24 mouse cellular contexts compared by ENCODE assay signal in genomic region chr12:85393526-85393925, GRCm38 (mm10). TPM values are rescaled to one million over a fixed set of nuclear protein-coding genes. Genes with fewer than 3 reads are reported as not detected.
DNase-seq lines count a peak whose midpoint lies in the region; ATAC-seq and TF ChIP-seq lines count a peak whose summit lies in the region.
"Had no signal": no experiment of that assay in that cellular context is flagged by ENCODE, and none has a peak within 500 bp of the region (broad histone marks: within the 10 kb centered on the region; RNA-seq: fewer than 3 reads in every experiment).

No protein-coding gene starts in this region.

- WGBS in heart, embryonic 10.5 days = 36% methylated on average over 5 of the region's 5 CpGs
- 47% methylated on average over 5 of the region's 5 CpGs for WGBS in heart, embryonic 12.5 days
- 66% methylated on average over 5 of the region's 5 CpGs for WGBS in liver, embryonic 16.5 days (ENCODE audit: insufficient replicate concordance)
- 57% methylated on average over 5 of the region's 5 CpGs for WGBS in liver, embryonic 12.5 days (ENCODE audit: insufficient replicate concordance)
- 50% methylated on average over 5 of the region's 5 CpGs for WGBS in bone marrow, adult 2 months
- WGBS in macrophage (ENCODE audit: missing documents) = 27% methylated on average over 4 of the region's 5 CpGs
- WGBS in cerebellum, adult 2 months = 88% methylated on average over 5 of the region's 5 CpGs

- DNase-seq in heart, embryonic 10.5 days (ENCODE audit: low spot score) = no peak
- no peak for DNase-seq in cerebellum, adult 2 months
- DNase-seq: B cell, adult 2 months; cerebellum, adult 9-10 months; gastrocnemius, postnatal 14 days; kidney, adult 9 months; kidney, postnatal 14 days; liver, embryonic 13.5 days; right cerebral cortex, postnatal 14 days; spleen, adult 18-20 months had no signal

- no peaks in the 10 kb centered on the region for H3K36me3 ChIP-seq in heart, embryonic 10.5 days
- no peaks in the 10 kb centered on the region for H3K36me3 ChIP-seq in heart, embryonic 12.5 days
- no peaks in the 10 kb centered on the region for H3K36me3 ChIP-seq in liver, embryonic 16.5 days (ENCODE audit: control insufficient read depth, insufficient read depth)
- no peaks in the 10 kb centered on the region for H3K36me3 ChIP-seq in liver, embryonic 12.5 days
- no peaks in the 10 kb centered on the region for H3K36me3 ChIP-seq in macrophage (ENCODE audit: inconsistent target)
- H3K36me3 ChIP-seq: embryonic facial prominence, embryonic 10.5 days; forebrain, embryonic 15.5 days; G1E; liver, embryonic 13.5 days; midbrain, embryonic 13.5 days; neural tube, embryonic 12.5 days had no signal

- TF ChIP-seq CTCF in bone marrow, adult 2 months (IDR thresholded peaks at IDR 0.05; ENCODE audit: control insufficient read depth, insufficient read depth, low read length) = no peak
- TF ChIP-seq CTCF in cerebellum, adult 2 months (IDR thresholded peaks at IDR 0.05; ENCODE audit: borderline replicate concordance, insufficient read depth, low read depth, low read length) = no peak

- no peaks in the 10 kb centered on the region for H3K9me3 ChIP-seq in heart, embryonic 10.5 days
- H3K9me3 ChIP-seq in heart, embryonic 12.5 days (replicated peaks) = no peaks in the 10 kb centered on the region
- H3K9me3 ChIP-seq in liver, embryonic 16.5 days (replicated peaks; ENCODE audit: control insufficient read depth, low read length) = no peaks in the 10 kb centered on the region
- H3K9me3 ChIP-seq in liver, embryonic 12.5 days (replicated peaks) = no peaks in the 10 kb centered on the region
- H3K9me3 ChIP-seq: embryonic facial prominence, embryonic 10.5 days; forebrain, embryonic 15.5 days; G1E; liver, embryonic 13.5 days; midbrain, embryonic 13.5 days; neural tube, embryonic 12.5 days had no signal

- H3K4me3 ChIP-seq in heart, embryonic 10.5 days = no peak overlapping the region
- H3K4me3 ChIP-seq in heart, embryonic 12.5 days = no peak overlapping the region
- no peak overlapping the region for H3K4me3 ChIP-seq in liver, embryonic 16.5 days (ENCODE audit: low read depth, low read length)
- no peak overlapping the region for H3K4me3 ChIP-seq in liver, embryonic 12.5 days
- peak overlapping the region; percentile 55 for H3K4me3 ChIP-seq in bone marrow, adult 2 months (replicated peaks; ENCODE audit: control insufficient read depth, low read depth, low read length)
- H3K4me3 ChIP-seq in macrophage (ENCODE audit: inconsistent target) = no peak overlapping the region
- no peak overlapping the region for H3K4me3 ChIP-seq in cerebellum, adult 2 months (replicated peaks; ENCODE audit: insufficient read depth, low read depth, low read length)
- H3K4me3 ChIP-seq: embryonic facial prominence, embryonic 10.5 days; forebrain, embryonic 15.5 days; layer of hippocampus, adult 2 months; liver, embryonic 13.5 days; midbrain, embryonic 13.5 days; neural tube, embryonic 12.5 days had no signal

- H3K4me1 ChIP-seq in heart, embryonic 10.5 days = peaks cover 57% of the 10 kb centered on the region
- H3K4me1 ChIP-seq in heart, embryonic 12.5 days (replicated peaks) = peaks cover 52% of the 10 kb centered on the region
- peaks cover 17% of the 10 kb centered on the region for H3K4me1 ChIP-seq in liver, embryonic 16.5 days (ENCODE audit: control insufficient read depth, low read depth, low read length)
- H3K4me1 ChIP-seq in liver, embryonic 12.5 days = peaks cover 18% of the 10 kb centered on the region
- peaks cover 9% of the 10 kb centered on the region; the same call in 1 of the 2 replicates for H3K4me1 ChIP-seq in bone marrow, adult 2 months (ENCODE audit: control insufficient read depth, insufficient read depth, low read length)
- H3K4me1 ChIP-seq in cerebellum, adult 2 months (ENCODE audit: control insufficient read depth, insufficient read depth, low read length) = no peaks in the 10 kb centered on the region
- H3K4me1 ChIP-seq: forebrain, embryonic 15.5 days; midbrain, embryonic 13.5 days; neural tube, embryonic 12.5 days had no signal

- no peaks in the 10 kb centered on the region for H3K27me3 ChIP-seq in heart, embryonic 10.5 days (ENCODE audit: insufficient read depth, poor library complexity, severe bottlenecking)
- no peaks in the 10 kb centered on the region for H3K27me3 ChIP-seq in heart, embryonic 12.5 days (replicated peaks)
- no peaks in the 10 kb centered on the region; the same call in 1 of the 2 replicates for H3K27me3 ChIP-seq in liver, embryonic 16.5 days (ENCODE audit: control insufficient read depth, insufficient read depth, low read depth, low read length)
- H3K27me3 ChIP-seq in liver, embryonic 12.5 days (replicated peaks) = peaks cover 25% of the 10 kb centered on the region
- H3K27me3 ChIP-seq in cerebellum, adult 2 months (ENCODE audit: control insufficient read depth, insufficient read depth, low read length) = no peaks in the 10 kb centered on the region
- H3K27me3 ChIP-seq: forebrain, embryonic 15.5 days; midbrain, embryonic 13.5 days; neural tube, embryonic 12.5 days; Patski had no signal

- ATAC-seq in heart, embryonic 12.5 days (ENCODE audit: insufficient number of reproducible peaks, low FRiP score) = no peak
- ATAC-seq in liver, embryonic 16.5 days (ENCODE audit: low read depth) = no peak
- no peak for ATAC-seq in liver, embryonic 12.5 days
- ATAC-seq: forebrain, embryonic 15.5 days; hindbrain, postnatal 0 days; intestine, embryonic 16.5 days; midbrain, embryonic 13.5 days; Patski had no signal

- peak overlapping the region; percentile 56; the same call in 1 of the 2 replicates for H3K27ac ChIP-seq in heart, embryonic 10.5 days
- H3K27ac ChIP-seq in heart, embryonic 12.5 days (ENCODE audit: poor library complexity, severe bottlenecking) = no peak overlapping the region
- H3K27ac ChIP-seq in liver, embryonic 16.5 days (ENCODE audit: low read length) = peak overlapping the region; percentile 45
- H3K27ac ChIP-seq in liver, embryonic 12.5 days = no peak overlapping the region
- peak overlapping the region; percentile 83 for H3K27ac ChIP-seq in bone marrow, adult 2 months (ENCODE audit: control insufficient read depth, insufficient read depth, low read depth, low read length, poor library complexity)
- H3K27ac ChIP-seq in macrophage = peak overlapping the region; percentile 91
- H3K27ac ChIP-seq in cerebellum, adult 2 months (ENCODE audit: insufficient read depth, low read length) = no peak overlapping the region
- H3K27ac ChIP-seq: embryonic facial prominence, embryonic 10.5 days; forebrain, embryonic 15.5 days; hindbrain, postnatal 0 days; layer of hippocampus, adult 2 months; liver, embryonic 13.5 days; midbrain, embryonic 13.5 days; neural tube, embryonic 12.5 days had no signal

- H3K79me2 ChIP-seq in macrophage (ENCODE audit: inconsistent target) = no peaks in the 10 kb centered on the region

- no peak overlapping the region for H3K4me2 ChIP-seq in heart, embryonic 12.5 days
- no peak overlapping the region for H3K4me2 ChIP-seq in liver, embryonic 16.5 days (ENCODE audit: low read depth, low read length)
- no peak overlapping the region for H3K4me2 ChIP-seq in liver, embryonic 12.5 days
- H3K4me2 ChIP-seq: forebrain, embryonic 15.5 days; liver, embryonic 13.5 days; midbrain, embryonic 13.5 days; neural tube, embryonic 12.5 days had no signal

- TF ChIP-seq POLR2A in bone marrow, adult 2 months (IDR thresholded peaks at IDR 0.05; ENCODE audit: borderline replicate concordance, control insufficient read depth, low read depth, low read length) = no peak
- TF ChIP-seq POLR2A in cerebellum, adult 2 months (IDR thresholded peaks at IDR 0.05; ENCODE audit: borderline replicate concordance, insufficient read depth, low read length) = no peak

- H3K9ac ChIP-seq in heart, embryonic 12.5 days = no peak overlapping the region
- H3K9ac ChIP-seq in liver, embryonic 16.5 days (ENCODE audit: low read depth, low read length) = no peak overlapping the region
- no peak overlapping the region for H3K9ac ChIP-seq in liver, embryonic 12.5 days
- H3K9ac ChIP-seq: forebrain, embryonic 15.5 days; liver, embryonic 13.5 days; midbrain, embryonic 13.5 days; neural tube, embryonic 12.5 days had no signal

RNA-seq across cellular contexts. Expression of gene Tmed10, which starts 18.9 kb away (rescaled TPM):
- 308 and 314 TPM in 2 replicates for polyA plus RNA-seq in heart, embryonic 10.5 days (2016; fragmentation: Nextera tagmentation; extraction: Ambion mirVana)
- polyA plus RNA-seq in heart, embryonic 12.5 days (2016; fragmentation: Nextera tagmentation; extraction: Ambion mirVana) = 319 and 324 TPM in 2 replicates
- 158 and 165 TPM in 2 replicates for polyA plus RNA-seq in liver, embryonic 16.5 days (2015; fragmentation: Nextera tagmentation; extraction: Ambion mirVana)
- 194 and 195 TPM in 2 replicates for polyA plus RNA-seq in liver, embryonic 12.5 days (2016; fragmentation: Nextera tagmentation; extraction: Ambion mirVana)
- 39.8 and 59.6 TPM in 2 replicates for polyA plus RNA-seq in bone marrow, adult 2 months (2011; ENCODE audit: insufficient read depth, insufficient read length, low replicate concordance, missing spikeins)
- total RNA-seq in macrophage (2018; cell fraction: chromatin; rRNA removed) = 10 to 100 TPM; 36.3 to 96.9 (median 66.9) TPM
- 100 to 1,000 TPM; 295 to 447 (median 378) TPM for total RNA-seq in macrophage (2018; cell fraction: cytosol; rRNA removed)
- 100 to 1,000 TPM in 25 of 26 experiments, 10 to 100 TPM in 1; 64.6 to 378 (median 214) TPM for total RNA-seq in macrophage (2018; cell fraction: nucleus; rRNA removed)
- 317 to 419 TPM (median 387 TPM) in 3 replicates for polyA plus RNA-seq in macrophage (2018)
- 174 and 178 TPM in 2 replicates for polyA plus RNA-seq in cerebellum, adult 2 months (2012; rRNA removed)

RNA-seq across cellular contexts. Expression of gene Nek9, which starts 54.4 kb away (rescaled TPM):
- polyA plus RNA-seq in heart, embryonic 10.5 days (2016; fragmentation: Nextera tagmentation; extraction: Ambion mirVana) = 24.3 and 24.6 TPM in 2 replicates
- polyA plus RNA-seq in heart, embryonic 12.5 days (2016; fragmentation: Nextera tagmentation; extraction: Ambion mirVana) = 33.8 and 33.9 TPM in 2 replicates
- 5.4 and 6.9 TPM in 2 replicates for polyA plus RNA-seq in liver, embryonic 16.5 days (2015; fragmentation: Nextera tagmentation; extraction: Ambion mirVana)
- polyA plus RNA-seq in liver, embryonic 12.5 days (2016; fragmentation: Nextera tagmentation; extraction: Ambion mirVana) = 11.6 and 12.1 TPM in 2 replicates
- 14.2 and 25.4 TPM in 2 replicates for polyA plus RNA-seq in bone marrow, adult 2 months (2011; ENCODE audit: insufficient read depth, insufficient read length, low replicate concordance, missing spikeins)
- total RNA-seq in macrophage (2018; cell fraction: chromatin; rRNA removed) = 100 to 1,000 TPM in 7 of 26 experiments, 10 to 100 TPM in 19; 60.5 to 127 (median 89.8) TPM
- 10 to 100 TPM; 44.3 to 72.9 (median 60.3) TPM for total RNA-seq in macrophage (2018; cell fraction: cytosol; rRNA removed)
- 10 to 100 TPM; 50.0 to 95.0 (median 69.6) TPM for total RNA-seq in macrophage (2018; cell fraction: nucleus; rRNA removed)
- polyA plus RNA-seq in macrophage (2018) = 40.7 to 65.1 TPM (median 55.7 TPM) in 3 replicates
- polyA plus RNA-seq in cerebellum, adult 2 months (2012; rRNA removed) = 38.6 and 40.1 TPM in 2 replicates

Comparison
In these comparisons a context has a peak if more than half of its experiments do, and no peak if none do; other contexts are left out.
1. H3K27ac ChIP-seq: peak in heart, embryonic 10.5 days (single experiment), liver, embryonic 16.5 days (single experiment), bone marrow, adult 2 months (single experiment) and macrophage (single experiment); none in heart, embryonic 12.5 days (single experiment), liver, embryonic 12.5 days (single experiment) and cerebellum, adult 2 months (single experiment).